Mouse (Mus musculus) layer of hippocampus, adult 8-10 months (tissue): ENCODE results near the gene Safb2. TPM values are rescaled to one million over a fixed set of nuclear protein-coding genes. Genes with fewer than 3 reads are reported as not detected.
A peak's percentile ranks its signal among the peaks of the same experiment; 100 is the strongest.

Experiments used
- DNase-seq, 2 experiments: peaks; one replicate each; pipeline ENCODE4 v3.0.0; 2022; ENCODE audit warnings: low spot score in 2 of 2
- total RNA-seq, 4 experiments: library from RNA; stranded (reverse); gene quantifications; 2 replicates each; pipeline ENCODE4 v1.2.4; 2022

The Safb2 gene
- total RNA-seq, 4 experiments from 2014 or later, result 122 to 182 (median 154) TPM

DNA sequence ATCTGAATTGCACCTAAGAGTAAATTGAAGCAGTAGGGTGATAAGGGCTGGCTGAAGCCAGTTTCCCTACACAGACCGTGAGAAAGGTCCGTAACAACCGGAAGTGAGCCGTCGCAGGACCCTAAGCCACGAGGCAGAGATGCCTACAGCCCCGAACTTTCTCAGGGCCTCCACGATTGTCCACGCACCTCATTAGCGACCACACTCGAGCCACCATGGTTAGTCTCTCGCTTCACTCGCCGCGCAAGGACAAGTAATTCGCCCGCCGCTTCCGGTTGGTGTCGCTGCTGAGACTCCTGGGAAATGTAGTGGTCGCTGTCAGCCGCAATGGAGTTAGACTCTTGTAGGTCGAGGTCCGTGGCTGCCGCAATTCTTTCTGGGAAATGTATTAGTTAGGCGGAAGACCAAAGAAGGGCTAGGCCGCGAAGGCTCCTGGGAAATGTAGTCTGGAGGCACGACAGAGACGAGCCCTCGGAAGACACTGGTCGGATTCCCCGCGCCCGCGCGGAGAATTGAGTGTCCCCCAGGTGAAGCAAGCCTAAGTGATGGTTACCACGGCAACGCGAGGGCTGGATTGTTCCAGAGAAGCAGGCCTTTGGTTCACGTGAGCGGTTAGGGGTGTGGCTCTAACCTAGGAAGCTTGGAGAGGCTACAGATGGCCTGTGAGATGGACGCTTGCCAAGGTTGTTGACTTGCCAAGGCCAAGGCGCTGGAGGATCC is 25.2 kb upstream of the Safb2 start, which contains the start of gene 2410015M20Rik:
2410015M20Rik (minus strand) TSS at position 320 of the 720 bp plus-strand sequence.
- peak; percentile 97 to 98 for DNase-seq

DNA sequence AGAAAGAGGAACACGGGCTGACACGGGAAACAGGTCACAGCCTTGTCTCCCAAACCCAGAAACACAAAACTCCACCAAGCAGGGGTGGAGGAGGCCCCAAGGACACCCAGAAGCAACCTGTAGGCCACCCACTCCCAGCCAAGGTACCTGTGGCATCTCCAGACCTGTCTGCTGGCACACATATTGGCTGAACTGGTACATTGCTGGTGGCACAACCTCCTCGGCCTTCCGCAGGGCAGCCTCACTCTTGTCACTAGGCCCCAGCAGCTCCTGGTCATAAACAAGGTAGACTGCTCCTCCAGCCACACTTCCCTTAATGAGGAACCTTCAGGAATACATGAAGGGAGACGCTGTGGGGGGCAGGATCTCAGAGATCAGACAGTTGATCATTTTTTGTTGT is 24.3 kb upstream of the Safb2 start:
- no peak for DNase-seq

DNA sequence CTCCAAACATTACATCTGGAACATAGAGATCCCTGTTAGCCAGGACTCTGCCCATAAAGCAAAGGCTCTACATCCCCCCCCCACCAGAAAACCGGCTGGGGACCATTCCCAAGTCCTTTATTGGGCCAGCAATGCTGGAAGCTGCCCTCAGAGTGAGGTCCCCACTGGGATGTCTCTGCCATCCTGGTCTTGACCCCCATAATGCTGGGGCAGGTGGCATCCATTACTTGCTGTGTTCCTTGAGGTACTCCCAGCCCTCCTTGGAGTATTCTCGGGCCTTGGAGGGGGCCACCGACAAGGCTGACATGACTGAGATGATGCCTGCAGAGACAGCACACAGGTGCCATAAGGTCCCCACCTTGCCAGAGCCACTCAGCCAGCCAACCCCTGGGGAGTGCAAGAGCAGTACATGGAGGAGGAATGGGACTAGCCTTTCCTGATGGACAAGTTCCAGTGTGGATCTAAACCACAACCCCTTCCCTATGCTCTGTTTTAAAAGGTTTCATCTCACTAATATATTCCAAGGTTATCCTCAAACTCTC is 23.2 kb upstream of the Safb2 start:
- DNase-seq, result no peak

DNA sequence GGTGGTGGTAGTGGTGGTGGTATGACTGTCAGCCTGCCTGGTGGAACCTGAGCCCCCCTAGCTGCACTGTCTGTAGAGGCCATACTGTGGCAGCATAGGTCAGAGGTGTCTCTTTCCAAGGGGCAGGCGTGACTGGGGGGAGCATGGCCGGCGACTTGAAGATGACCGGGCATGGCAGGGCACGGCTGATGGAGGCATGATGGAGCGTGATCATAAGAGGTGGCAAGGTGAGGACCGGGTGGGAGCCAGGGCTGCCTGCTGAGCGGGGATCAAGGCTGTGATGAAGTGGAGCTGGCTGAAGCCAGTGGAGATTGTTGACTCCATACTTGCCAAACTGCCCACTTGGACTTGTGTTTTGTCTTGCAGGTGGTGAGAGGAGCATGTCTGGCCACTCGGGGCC is 21.0 kb upstream of the Safb2 start:
- no peak for DNase-seq

DNA sequence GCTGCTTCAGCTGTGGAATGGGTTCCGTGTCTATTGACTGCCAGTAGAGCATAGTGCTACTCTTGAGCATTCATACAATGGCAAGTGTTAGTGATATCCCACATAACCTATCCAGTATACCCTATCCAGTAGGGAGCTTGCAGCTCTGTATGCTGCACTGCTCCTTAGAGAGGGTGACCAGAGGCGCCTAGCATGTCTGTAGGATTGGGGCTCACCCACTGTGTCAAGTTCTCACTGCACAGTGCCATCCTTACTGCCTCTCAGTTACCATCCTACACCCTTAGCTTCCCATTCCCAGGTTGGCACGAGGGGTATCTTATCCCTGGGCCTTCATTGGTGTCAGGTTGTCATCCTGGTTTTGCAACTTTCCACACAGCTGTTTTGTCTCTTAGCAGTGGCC is 20.0 kb upstream of the Safb2 start:
- no peak for DNase-seq

DNA sequence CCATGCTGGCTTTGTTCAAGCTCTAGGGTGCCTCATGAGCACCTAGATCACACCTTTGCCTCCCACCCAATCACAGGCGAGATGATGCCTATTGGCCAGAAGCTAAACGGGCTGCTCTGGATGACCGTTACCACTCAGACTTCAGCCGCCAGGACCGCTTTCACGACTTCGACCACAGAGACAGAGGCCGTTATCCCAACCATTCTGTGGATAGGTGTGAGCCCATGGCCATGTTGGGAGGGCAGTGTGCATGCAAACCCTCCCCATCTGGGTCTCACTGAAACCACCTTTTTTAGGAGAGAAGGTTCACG is 19.6 kb upstream of the Safb2 start:
- DNase-seq, result no peak

DNA sequence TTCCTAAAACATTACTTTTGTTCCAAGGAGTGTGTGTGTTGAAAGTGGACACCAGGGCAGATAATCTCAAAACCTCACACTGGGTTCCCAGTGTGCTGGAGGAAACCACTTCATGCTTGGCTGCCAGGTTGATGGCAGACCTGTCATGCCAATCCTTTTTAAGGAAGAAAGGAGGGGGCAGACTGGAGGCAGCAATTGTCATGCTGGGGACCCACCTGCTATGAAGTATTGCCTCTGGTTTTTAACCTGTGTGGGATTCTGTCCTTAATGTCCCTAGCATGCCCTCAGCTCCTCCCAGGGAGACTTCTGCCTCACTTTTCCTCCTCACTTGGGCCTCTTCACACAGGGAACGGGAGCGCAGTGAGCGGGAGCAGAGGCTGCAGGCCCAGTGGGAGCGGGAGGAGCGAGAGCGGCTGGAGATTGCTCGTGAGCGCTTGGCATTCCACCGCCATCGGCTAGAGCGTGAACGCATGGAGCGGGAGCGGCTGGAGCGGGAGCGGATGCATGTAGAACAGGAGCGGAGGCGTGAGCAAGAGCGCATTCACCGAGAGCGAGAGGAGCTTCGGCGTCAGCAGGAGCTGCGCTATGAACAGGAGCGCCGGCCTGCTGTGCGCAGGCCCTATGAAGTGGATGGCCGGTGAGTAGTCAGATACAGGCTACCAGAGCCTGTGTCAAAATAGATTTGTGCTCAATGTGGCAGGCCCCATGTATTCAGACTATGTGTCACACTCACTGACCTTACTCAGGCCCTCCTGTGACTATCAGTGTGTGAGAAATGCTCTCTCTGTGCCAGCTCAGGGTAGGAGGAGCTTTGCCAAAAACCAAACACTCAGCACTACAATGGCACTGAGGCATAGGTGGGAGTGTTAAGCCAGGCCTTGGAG is 19.0 kb upstream of the Safb2 start:
- DNase-seq, result no peak

DNA sequence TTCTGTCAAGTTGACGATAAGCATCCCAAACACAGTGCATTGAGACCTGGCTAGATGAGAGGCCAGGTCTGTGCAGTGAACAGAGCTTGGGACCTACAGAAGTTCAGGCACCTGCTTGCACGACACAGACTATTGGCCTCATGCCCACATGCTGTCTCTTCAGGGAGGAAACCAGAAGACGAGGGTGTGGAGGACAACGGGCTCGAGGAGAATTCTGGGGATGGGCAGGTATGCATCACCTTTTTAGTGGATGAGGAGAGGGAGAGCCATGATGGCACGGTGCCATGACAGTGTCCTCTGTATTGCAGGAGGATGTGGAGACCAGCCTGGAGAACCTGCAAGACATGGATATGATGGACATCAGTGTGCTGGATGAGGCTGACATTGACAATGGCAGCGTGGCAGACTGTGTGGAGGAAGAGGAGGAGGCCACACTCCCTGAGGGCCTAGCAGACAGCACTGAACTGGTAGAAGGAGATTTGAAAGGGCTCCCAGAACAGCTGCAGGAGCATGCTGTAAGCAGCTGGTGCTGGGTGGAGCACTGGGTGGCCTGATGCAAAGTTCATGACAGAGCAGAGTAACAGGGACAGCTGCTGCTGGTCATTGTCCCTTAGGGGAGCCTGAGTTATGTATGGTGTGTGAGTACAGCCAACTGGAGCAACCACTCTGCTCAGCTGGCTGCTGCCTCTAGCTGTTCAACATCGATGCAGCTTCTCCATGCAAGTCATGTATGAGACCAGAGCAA is 9.3 kb upstream of the Safb2 start:
- no peak for DNase-seq

DNA sequence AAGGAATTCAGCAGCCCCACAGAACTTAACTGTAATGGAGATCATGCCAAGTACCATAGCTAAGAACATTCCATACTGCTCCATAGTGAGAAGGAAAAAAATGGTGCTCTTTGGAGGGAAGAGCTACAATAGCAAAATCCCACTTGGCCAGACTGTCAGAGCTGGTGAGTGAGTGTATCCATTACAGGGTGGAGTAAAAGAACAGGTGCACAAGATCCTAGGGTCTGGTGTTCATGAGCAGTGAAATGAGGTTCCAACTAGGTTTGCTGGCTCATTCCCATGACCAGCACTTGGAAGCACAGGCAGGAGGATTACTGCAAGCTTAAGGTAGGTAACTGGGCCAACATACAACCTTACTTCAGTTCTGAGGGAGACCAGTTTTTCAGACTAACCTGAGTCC is 8.2 kb upstream of the Safb2 start:
- no peak for DNase-seq

DNA sequence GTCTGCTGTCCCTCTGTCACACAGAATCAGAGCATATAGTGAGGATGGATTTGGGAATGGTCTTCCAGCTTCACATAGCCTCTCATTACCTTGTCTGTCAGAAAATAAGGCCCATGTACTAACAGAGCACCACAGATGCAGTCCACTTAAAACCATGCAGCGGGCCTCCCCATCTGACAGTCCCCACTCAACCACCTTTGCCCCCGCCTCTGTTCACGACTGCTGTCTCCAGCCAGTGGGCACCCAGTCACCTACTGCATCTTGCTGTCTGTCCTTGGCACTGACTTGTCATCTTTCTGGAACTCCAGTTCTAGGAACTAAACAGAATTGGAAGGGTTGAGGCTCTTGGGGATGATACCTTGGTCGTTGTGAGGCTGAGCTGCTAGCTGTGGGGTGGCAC is 4.5 kb upstream of the Safb2 start:
- no peak for DNase-seq

DNA sequence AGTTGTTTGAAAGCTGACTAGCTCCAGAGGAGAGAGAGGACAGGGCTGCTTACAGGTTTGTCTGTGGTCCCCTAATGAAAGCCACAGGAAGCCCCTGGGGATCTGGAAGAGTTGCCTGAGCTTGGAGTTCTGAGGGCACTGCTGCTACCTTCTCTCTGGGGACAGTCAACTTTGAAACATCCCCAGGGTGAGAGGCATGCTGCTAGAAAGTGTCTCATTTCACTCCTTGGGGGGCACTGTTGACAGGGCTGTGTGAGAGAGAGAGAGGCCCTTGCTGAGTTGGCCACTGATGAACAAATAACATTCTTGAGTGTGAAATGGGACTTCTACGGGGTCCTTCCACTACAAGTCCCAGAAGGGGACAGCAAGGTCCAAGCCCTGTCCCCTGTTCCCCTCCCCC is 3.4 kb upstream of the Safb2 start:
- no peak for DNase-seq

DNA sequence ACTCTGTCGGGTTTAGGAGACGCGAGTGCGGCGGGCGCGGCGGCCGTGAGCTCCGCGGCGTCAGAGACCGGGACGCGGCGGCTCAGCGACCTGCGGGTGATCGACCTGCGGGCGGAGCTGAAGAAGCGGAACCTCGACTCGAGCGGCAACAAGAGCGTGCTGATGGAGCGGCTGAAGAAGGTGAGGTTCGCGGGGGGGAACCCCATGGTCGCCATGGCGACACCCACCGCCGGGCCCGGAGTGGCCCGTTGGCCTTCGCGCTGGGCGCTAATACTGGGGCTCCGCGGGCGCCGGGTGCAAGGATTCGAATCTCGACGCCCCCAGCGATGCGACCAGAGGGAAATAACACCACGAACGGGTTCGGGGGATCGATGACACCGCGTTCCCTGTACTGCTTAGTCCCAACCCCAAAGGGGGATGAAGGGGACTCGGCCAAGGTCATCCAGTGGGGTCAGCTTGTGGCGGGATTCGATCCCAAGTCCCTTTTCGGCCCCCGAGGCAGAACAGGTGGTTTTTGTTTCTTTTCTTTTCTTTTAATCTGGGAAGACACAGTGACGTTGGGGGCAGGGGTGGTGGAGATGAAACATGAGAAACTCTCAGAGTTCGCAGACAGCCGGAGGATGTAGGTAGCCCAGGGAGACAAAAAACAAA is 911 bp upstream of the Safb2 start:
- DNase-seq, result no peak

DNA sequence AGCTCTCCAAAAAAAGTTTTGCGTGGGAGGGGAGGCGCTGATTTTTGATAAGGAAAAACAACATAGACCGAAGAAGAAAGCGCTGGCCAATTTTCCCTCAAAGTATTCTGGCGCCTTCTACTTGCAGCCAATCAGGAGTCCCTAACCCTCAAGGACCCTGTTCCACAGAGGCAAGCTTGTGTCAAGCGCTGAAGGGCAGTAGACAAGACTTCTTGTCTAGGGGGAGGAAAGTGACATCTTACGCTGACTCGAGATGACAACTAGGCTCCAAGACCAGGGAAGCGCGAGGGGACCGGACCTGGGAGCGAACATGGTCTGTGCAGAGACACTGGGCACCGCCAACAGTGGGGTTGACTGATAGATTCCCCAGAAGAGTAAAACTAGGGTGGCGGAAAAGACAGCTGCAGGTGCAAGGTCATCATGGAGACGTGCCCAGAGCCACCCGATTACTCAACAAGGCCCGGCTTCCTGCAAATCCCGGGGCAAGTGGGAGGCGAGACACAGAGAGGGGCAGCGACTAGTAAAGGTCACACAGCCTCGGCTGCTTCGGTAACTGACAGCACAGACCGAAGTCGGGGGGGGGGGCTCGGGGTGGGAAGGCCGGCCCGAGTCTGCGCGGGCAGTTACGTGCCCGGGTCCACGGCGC is 651 bp downstream of the Safb2 start:
- peak; percentile 42 to 45 for DNase-seq

DNA sequence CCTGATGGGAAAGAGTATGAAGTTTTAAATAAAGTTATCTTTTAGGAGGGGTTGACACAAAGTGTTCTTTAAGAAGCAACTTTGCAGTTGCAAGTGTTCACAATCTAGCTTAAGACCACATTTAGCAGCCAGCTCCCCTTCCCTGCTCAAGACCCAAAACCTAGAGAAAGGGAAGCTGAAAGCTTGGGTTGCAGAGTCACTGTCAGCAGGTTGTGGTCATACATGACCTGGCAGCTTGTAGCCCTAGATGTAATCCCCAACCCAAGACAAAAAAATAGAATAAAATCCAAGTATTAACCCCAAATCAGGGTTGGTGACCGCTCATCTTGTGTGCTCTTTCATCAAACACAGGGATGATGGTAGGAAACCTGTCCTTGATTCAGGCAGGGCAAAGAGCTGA is 1.3 kb downstream of the Safb2 start:
- DNase-seq, result no peak

DNA sequence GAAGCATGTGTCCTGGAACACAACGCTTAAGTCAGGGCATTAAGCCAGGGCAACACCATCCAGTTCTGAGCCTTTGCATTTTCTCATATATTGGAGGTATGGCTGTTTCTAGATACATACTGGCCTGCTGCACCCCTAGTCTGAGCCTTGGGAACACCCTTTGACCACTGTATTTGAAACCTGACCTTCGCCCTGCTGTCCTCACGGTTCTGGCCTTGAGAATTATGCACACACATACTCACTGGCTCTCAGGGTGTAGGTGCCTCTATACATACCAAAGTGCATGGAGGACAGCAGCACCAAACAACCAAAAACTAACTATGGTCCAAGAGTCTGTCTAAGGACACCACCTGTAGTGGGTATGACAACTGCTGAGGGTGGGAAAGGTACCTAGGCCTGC is 11.4 kb downstream of the Safb2 start:
- no peak for DNase-seq

DNA sequence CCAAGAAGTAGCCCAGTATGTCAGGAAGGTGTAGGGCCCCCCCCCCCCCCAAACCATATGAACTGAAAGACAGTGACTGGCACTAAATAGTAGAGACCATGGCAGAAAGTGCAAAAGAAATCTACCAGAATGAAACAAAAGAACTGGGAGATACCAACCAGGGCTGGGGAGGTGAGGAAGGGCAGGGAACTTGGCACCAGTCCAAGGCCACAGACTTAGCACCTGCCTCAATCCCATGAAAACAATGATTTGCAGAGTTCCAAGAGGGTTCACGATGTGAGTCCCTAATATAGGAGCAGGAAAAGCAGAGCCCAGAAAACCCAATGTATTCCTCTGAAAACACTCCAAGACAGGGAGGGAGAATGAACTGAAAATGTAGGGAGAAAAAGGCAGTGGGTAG is 12.2 kb downstream of the Safb2 start:
- no peak for DNase-seq

DNA sequence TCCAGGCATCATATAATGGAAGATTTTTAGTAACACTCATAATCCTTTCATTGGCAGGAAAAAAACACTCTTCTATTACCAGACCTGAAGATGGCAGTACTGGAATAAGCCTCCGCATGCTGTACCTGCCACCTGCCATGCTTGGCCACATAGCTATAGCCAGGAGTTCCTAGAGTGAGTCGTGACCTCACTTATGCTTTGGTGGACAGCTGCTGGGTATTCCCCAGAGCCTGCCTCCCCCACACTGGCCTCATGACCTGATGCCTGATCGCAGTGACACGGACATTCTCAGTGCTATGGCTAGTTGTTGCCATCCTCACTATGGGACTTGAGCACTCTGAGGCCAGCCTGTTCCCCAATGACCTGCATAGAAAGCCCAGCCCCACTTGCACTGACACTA is 14.1 kb downstream of the Safb2 start:
- no peak for DNase-seq

DNA sequence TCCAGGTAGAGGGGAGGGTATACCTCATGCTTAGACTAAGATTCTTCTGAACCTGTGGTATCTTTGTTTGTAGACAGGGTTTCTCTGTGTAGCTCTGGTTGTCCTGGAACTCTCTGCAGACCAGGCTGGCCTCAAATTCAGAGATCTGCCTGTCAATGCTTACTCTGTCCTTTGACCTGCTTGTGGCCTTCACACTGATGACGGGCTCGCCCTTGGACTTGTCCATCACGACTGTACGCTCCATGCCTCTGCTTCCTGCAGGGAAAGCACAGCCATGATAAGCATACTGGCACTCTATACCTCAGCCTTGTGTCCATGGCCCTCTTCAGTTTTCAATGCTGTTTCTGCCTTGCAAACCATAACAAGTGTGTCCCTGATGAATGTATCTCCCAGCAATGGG is 17.0 kb downstream of the Safb2 start:
- DNase-seq, result no peak

DNA sequence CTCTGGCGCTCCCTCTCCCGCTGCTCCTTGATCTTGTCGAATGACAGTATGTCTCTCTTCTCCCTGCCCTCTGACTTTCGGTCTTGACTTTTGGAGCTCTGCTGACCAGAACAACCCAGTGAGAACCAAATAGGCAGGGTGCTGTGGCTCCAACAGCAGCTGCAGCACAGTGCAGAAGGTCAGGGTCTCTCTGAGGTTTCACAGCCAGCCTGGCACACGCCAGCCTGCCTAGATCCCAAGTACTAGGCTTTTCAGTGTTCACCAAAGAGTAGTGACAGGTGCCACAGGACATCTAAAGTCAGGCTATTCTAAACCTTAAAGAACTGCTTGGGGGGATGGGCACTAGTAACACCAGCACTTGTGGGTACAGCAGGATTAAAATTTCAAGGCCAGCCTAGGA is 17.5 kb downstream of the Safb2 start:
- no peak for DNase-seq

DNA sequence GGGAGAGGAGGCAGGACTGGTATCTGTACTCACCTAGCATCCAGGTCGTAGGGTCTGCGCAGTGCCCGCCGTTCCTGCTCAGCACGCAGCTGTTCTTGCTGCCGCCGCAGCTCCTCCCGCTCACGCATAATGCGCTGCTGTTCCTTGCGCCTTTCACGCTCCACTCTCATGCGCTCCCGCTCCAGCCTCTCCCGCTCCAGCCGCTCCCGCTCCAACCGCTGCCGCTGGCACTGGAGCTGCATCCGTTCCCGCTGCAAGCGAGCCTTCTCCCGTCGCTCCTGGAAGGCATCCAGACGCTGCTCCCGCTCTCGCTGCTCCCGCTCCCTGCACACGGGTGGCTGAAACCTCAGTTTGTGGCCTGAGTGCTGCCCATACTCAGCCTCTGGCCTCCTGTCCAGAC is 18.1 kb downstream of the Safb2 start:
- no peak for DNase-seq

DNA sequence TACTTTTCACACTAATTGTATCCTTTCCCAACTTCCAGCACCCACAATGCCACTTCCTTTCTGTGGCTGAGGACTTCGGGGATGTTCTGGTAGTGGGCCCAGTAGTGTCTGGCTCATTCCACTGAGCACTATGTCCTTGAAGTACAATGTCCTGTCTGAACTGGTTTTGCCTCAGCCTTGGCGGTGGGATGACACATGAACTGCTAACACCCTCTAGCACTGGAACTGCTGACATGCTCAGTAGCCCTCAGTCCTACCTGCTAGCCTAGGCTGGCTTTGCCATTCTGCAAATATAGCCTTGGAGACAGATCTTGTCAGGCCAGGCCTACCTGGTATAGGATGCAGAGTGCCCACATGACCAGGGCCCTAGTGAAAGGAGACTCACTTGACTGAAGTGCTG is 22.5 kb downstream of the Safb2 start:
- DNase-seq, result no peak
